Mouse (Mus musculus): ENCODE data around the gene Mfap2. TPM values are rescaled to one million over a fixed set of nuclear protein-coding genes. Genes with fewer than 3 reads are reported as not detected.

Mfap2 gene
- total RNA-seq, 1 experiment from 2014 or later: not detected

- ATAC-seq (replicated peaks; ENCODE audit: low read depth, poor library complexity, severe bottlenecking): peak; percentile 23; the same call in 1 of the 2 replicates
Measured at GRCm38 (mm10) chr4:140986711-140987395, 23.4 kb upstream of the Mfap2 start, which contains the start of gene Atp13a2. Gene Atp13a2, plus strand, starts transcription at chr4:140986873.

- ATAC-seq (replicated peaks; ENCODE audit: low read depth, poor library complexity, severe bottlenecking): peak; percentile 40
Measured at GRCm38 (mm10) chr4:140987476-140987875, 22.7 kb upstream of the Mfap2 start.

- peak; percentile 37 for ATAC-seq (replicated peaks; ENCODE audit: low read depth, poor library complexity, severe bottlenecking)
Measured at GRCm38 (mm10) chr4:140988706-140989290, 21.4 kb upstream of the Mfap2 start.

GRCm38 (mm10) chr4:140989447-140989846 lies 20.8 kb upstream of the Mfap2 start:
- ATAC-seq (replicated peaks; ENCODE audit: low read depth, poor library complexity, severe bottlenecking): peak; percentile 17; the same call in 1 of the 2 replicates

- ATAC-seq (replicated peaks; ENCODE audit: low read depth, poor library complexity, severe bottlenecking): no peak
Measured at GRCm38 (mm10) chr4:140992215-140992614, 18.0 kb upstream of the Mfap2 start.

GRCm38 (mm10) chr4:140993846-140994245 lies 16.4 kb upstream of the Mfap2 start:
- ATAC-seq (replicated peaks; ENCODE audit: low read depth, poor library complexity, severe bottlenecking): no peak

- ATAC-seq (replicated peaks; ENCODE audit: low read depth, poor library complexity, severe bottlenecking): 0 out of 2 replicates have a peak, but pooled peaks have one; percentile 16
Measured at GRCm38 (mm10) chr4:140995811-140996210, 14.4 kb upstream of the Mfap2 start.

- no peak for ATAC-seq (replicated peaks; ENCODE audit: low read depth, poor library complexity, severe bottlenecking)
Measured at GRCm38 (mm10) chr4:140996812-140997211, 13.4 kb upstream of the Mfap2 start.

GRCm38 (mm10) chr4:141005983-141006382 lies 4.2 kb upstream of the Mfap2 start:
- no peak for ATAC-seq (replicated peaks; ENCODE audit: low read depth, poor library complexity, severe bottlenecking)

GRCm38 (mm10) chr4:141008028-141008427 lies 2.2 kb upstream of the Mfap2 start:
- ATAC-seq (replicated peaks; ENCODE audit: low read depth, poor library complexity, severe bottlenecking): peak; percentile 82

- no peak for ATAC-seq (replicated peaks; ENCODE audit: low read depth, poor library complexity, severe bottlenecking)
Measured at GRCm38 (mm10) chr4:141010526-141010925, 308 bp downstream of the Mfap2 start.

GRCm38 (mm10) chr4:141010941-141011429 lies 767 bp downstream of the Mfap2 start:
- ATAC-seq (replicated peaks; ENCODE audit: low read depth, poor library complexity, severe bottlenecking): no peak

GRCm38 (mm10) chr4:141011556-141012328 lies 1.5 kb downstream of the Mfap2 start:
- ATAC-seq (replicated peaks; ENCODE audit: low read depth, poor library complexity, severe bottlenecking): no peak

GRCm38 (mm10) chr4:141012558-141012957 lies 2.3 kb downstream of the Mfap2 start:
- no peak for ATAC-seq (replicated peaks; ENCODE audit: low read depth, poor library complexity, severe bottlenecking)

GRCm38 (mm10) chr4:141014114-141014513 lies 3.9 kb downstream of the Mfap2 start:
- ATAC-seq (replicated peaks; ENCODE audit: low read depth, poor library complexity, severe bottlenecking): no peak

- ATAC-seq (replicated peaks; ENCODE audit: low read depth, poor library complexity, severe bottlenecking): no peak
Measured at GRCm38 (mm10) chr4:141014856-141015255, 4.6 kb downstream of the Mfap2 start.

- no peak for ATAC-seq (replicated peaks; ENCODE audit: low read depth, poor library complexity, severe bottlenecking)
Measured at GRCm38 (mm10) chr4:141015356-141015755, 5.1 kb downstream of the Mfap2 start.

- ATAC-seq (replicated peaks; ENCODE audit: low read depth, poor library complexity, severe bottlenecking): no peak
Measured at GRCm38 (mm10) chr4:141016311-141016710, 6.1 kb downstream of the Mfap2 start.

GRCm38 (mm10) chr4:141017657-141018436 lies 7.6 kb downstream of the Mfap2 start:
- ATAC-seq (replicated peaks; ENCODE audit: low read depth, poor library complexity, severe bottlenecking): no peak

- ATAC-seq (replicated peaks; ENCODE audit: low read depth, poor library complexity, severe bottlenecking): no peak
Measured at GRCm38 (mm10) chr4:141020220-141020619, 10.0 kb downstream of the Mfap2 start.

Measured in common myeloid progenitor, adult 5-6 weeks (primary cell).